Mouse (Mus musculus): ENCODE results near the gene Slc15a3. TPM values are rescaled to one million over a fixed set of nuclear protein-coding genes. Genes with fewer than 3 reads are reported as not detected.

The Slc15a3 gene
- 0.20 and 0.33 TPM in 2 replicates for polyA plus RNA-seq (2015; fragmentation: Nextera tagmentation; extraction: Ambion mirVana)

- Histone ChIP-seq H3K9ac (ENCODE audit: low read depth, low read length) (no peak within 1 kb of the TSS), H3K27me3 (replicated peaks; ENCODE audit: control insufficient read depth, insufficient read depth, low read length) (no peaks in the 10 kb centered on the region), H3K4me1 (ENCODE audit: control insufficient read depth, insufficient read depth, low read depth, low read length) (no peaks in the 10 kb centered on the region), H3K36me3 (ENCODE audit: control insufficient read depth, insufficient read depth, low read length) (no peaks in the 10 kb centered on the region), H3K4me2 (ENCODE audit: low read length) (no peak within 1 kb of the TSS), H3K27ac (ENCODE audit: low read depth, low read length) (no peak within 1 kb of the TSS), H3K9me3 (ENCODE audit: control insufficient read depth, low read length) (no peaks in the 10 kb centered on the region; the same call in 1 of the 2 replicates), H3K4me3 (ENCODE audit: low read length) (no peak within 1 kb of the TSS)
- no peak for ATAC-seq
- 82% methylated on average over 15 of the region's 15 CpGs for WGBS
Measured at GRCm38 (mm10) chr19:10839010-10839892, at the start of gene Slc15a3. Gene Slc15a3 (plus strand): TSS chr19:10839727.

GRCm38 (mm10) chr19:10790323-10790722 lies 49.2 kb upstream of the Slc15a3 start:
- no peaks in the 10 kb centered on the region for H3K36me3 ChIP-seq (ENCODE audit: control insufficient read depth, insufficient read depth, low read length)
- 83% methylated on average over 9 of the region's 9 CpGs for WGBS
- no peak overlapping the region for H3K27ac ChIP-seq (ENCODE audit: low read depth, low read length)
- no peaks in the 10 kb centered on the region for H3K27me3 ChIP-seq (replicated peaks; ENCODE audit: control insufficient read depth, insufficient read depth, low read length)
- H3K4me1 ChIP-seq (ENCODE audit: control insufficient read depth, insufficient read depth, low read depth, low read length) = no peaks in the 10 kb centered on the region
- no peak for ATAC-seq
- no peak overlapping the region for H3K4me3 ChIP-seq (ENCODE audit: low read length)
- no peaks in the 10 kb centered on the region for H3K9me3 ChIP-seq (ENCODE audit: control insufficient read depth, low read length)
- H3K9ac ChIP-seq (ENCODE audit: low read depth, low read length) = no peak overlapping the region
- H3K4me2 ChIP-seq (ENCODE audit: low read length) = no peak overlapping the region

- Histone ChIP-seq H3K27ac (ENCODE audit: low read depth, low read length) (no peak overlapping the region), H3K9ac (ENCODE audit: low read depth, low read length) (no peak overlapping the region), H3K4me1 (ENCODE audit: control insufficient read depth, insufficient read depth, low read depth, low read length) (no peaks in the 10 kb centered on the region), H3K4me3 (ENCODE audit: low read length) (no peak overlapping the region), H3K9me3 (ENCODE audit: control insufficient read depth, low read length) (no peaks in the 10 kb centered on the region), H3K27me3 (replicated peaks; ENCODE audit: control insufficient read depth, insufficient read depth, low read length) (no peaks in the 10 kb centered on the region), H3K36me3 (ENCODE audit: control insufficient read depth, insufficient read depth, low read length) (no peaks in the 10 kb centered on the region), H3K4me2 (ENCODE audit: low read length) (no peak overlapping the region)
- ATAC-seq = no peak
- WGBS = 60% methylated on average over 3 of the region's 3 CpGs
Measured at GRCm38 (mm10) chr19:10793044-10793443, 46.5 kb upstream of the Slc15a3 start.

GRCm38 (mm10) chr19:10794916-10795315 lies 44.6 kb upstream of the Slc15a3 start:
- Histone ChIP-seq H3K9ac (ENCODE audit: low read depth, low read length) (no peak overlapping the region), H3K4me1 (ENCODE audit: control insufficient read depth, insufficient read depth, low read depth, low read length) (no peaks in the 10 kb centered on the region)

GRCm38 (mm10) chr19:10798576-10798975 lies 41.0 kb upstream of the Slc15a3 start:
- Histone ChIP-seq H3K27me3 (replicated peaks; ENCODE audit: control insufficient read depth, insufficient read depth, low read length) (no peaks in the 10 kb centered on the region), H3K4me2 (ENCODE audit: low read length) (no peak overlapping the region), H3K9me3 (ENCODE audit: control insufficient read depth, low read length) (no peaks in the 10 kb centered on the region), H3K4me3 (ENCODE audit: low read length) (no peak overlapping the region), H3K27ac (ENCODE audit: low read depth, low read length) (no peak overlapping the region), H3K4me1 (ENCODE audit: control insufficient read depth, insufficient read depth, low read depth, low read length) (peaks cover 3% of the 10 kb centered on the region; the same call in 1 of the 2 replicates), H3K9ac (ENCODE audit: low read depth, low read length) (no peak overlapping the region), H3K36me3 (ENCODE audit: control insufficient read depth, insufficient read depth, low read length) (no peaks in the 10 kb centered on the region)
- no peak for ATAC-seq
- 72% methylated on average over 10 of the region's 10 CpGs for WGBS

More at GRCm38 (mm10) chr19:10794916-10795315, 44.6 kb upstream of the Slc15a3 start:
- 87% methylated on average over 1 of the region's 1 CpGs for WGBS
- H3K27ac ChIP-seq (ENCODE audit: low read depth, low read length) = no peak overlapping the region
- no peak for ATAC-seq
- no peaks in the 10 kb centered on the region for H3K36me3 ChIP-seq (ENCODE audit: control insufficient read depth, insufficient read depth, low read length)
- no peaks in the 10 kb centered on the region for H3K9me3 ChIP-seq (ENCODE audit: control insufficient read depth, low read length)
- H3K4me3 ChIP-seq (ENCODE audit: low read length) = no peak overlapping the region
- no peaks in the 10 kb centered on the region for H3K27me3 ChIP-seq (replicated peaks; ENCODE audit: control insufficient read depth, insufficient read depth, low read length)
- H3K4me2 ChIP-seq (ENCODE audit: low read length) = no peak overlapping the region

- Histone ChIP-seq H3K9ac (ENCODE audit: low read depth, low read length) (no peak overlapping the region), H3K4me1 (ENCODE audit: control insufficient read depth, insufficient read depth, low read depth, low read length) (peaks cover 3% of the 10 kb centered on the region; the same call in 1 of the 2 replicates), H3K9me3 (ENCODE audit: control insufficient read depth, low read length) (no peaks in the 10 kb centered on the region), H3K4me2 (ENCODE audit: low read length) (no peak overlapping the region), H3K27me3 (replicated peaks; ENCODE audit: control insufficient read depth, insufficient read depth, low read length) (no peaks in the 10 kb centered on the region), H3K36me3 (ENCODE audit: control insufficient read depth, insufficient read depth, low read length) (no peaks in the 10 kb centered on the region), H3K27ac (ENCODE audit: low read depth, low read length) (no peak overlapping the region), H3K4me3 (ENCODE audit: low read length) (no peak overlapping the region)
- WGBS = 95% methylated on average over 17 of the region's 17 CpGs
- ATAC-seq = no peak
Measured at GRCm38 (mm10) chr19:10799155-10799554, 40.4 kb upstream of the Slc15a3 start.

- H3K4me3 ChIP-seq (ENCODE audit: low read length) = no peak overlapping the region
- H3K4me2 ChIP-seq (ENCODE audit: low read length) = no peak overlapping the region
- ATAC-seq = peak; percentile 67
- no peaks in the 10 kb centered on the region for H3K27me3 ChIP-seq (replicated peaks; ENCODE audit: control insufficient read depth, insufficient read depth, low read length)
- no peak overlapping the region for H3K27ac ChIP-seq (ENCODE audit: low read depth, low read length)
- H3K9me3 ChIP-seq (ENCODE audit: control insufficient read depth, low read length) = no peaks in the 10 kb centered on the region
- peaks cover 3% of the 10 kb centered on the region; the same call in 1 of the 2 replicates for H3K4me1 ChIP-seq (ENCODE audit: control insufficient read depth, insufficient read depth, low read depth, low read length)
- H3K9ac ChIP-seq (ENCODE audit: low read depth, low read length) = no peak overlapping the region
- no peaks in the 10 kb centered on the region for H3K36me3 ChIP-seq (ENCODE audit: control insufficient read depth, insufficient read depth, low read length)
- WGBS = 46% methylated on average over 6 of the region's 6 CpGs
Measured at GRCm38 (mm10) chr19:10801070-10801469, 38.5 kb upstream of the Slc15a3 start.

GRCm38 (mm10) chr19:10801906-10802305 lies 37.6 kb upstream of the Slc15a3 start:
- ATAC-seq = no peak
- H3K27ac ChIP-seq (ENCODE audit: low read depth, low read length) = no peak overlapping the region
- H3K4me1 ChIP-seq (ENCODE audit: control insufficient read depth, insufficient read depth, low read depth, low read length) = peaks cover 3% of the 10 kb centered on the region; the same call in 1 of the 2 replicates
- H3K9me3 ChIP-seq (ENCODE audit: control insufficient read depth, low read length) = no peaks in the 10 kb centered on the region
- H3K4me3 ChIP-seq (ENCODE audit: low read length) = no peak overlapping the region
- no peak overlapping the region for H3K9ac ChIP-seq (ENCODE audit: low read depth, low read length)
- no peak overlapping the region for H3K4me2 ChIP-seq (ENCODE audit: low read length)
- WGBS = 83% methylated on average over 6 of the region's 6 CpGs
- H3K36me3 ChIP-seq (ENCODE audit: control insufficient read depth, insufficient read depth, low read length) = no peaks in the 10 kb centered on the region
- no peaks in the 10 kb centered on the region for H3K27me3 ChIP-seq (replicated peaks; ENCODE audit: control insufficient read depth, insufficient read depth, low read length)

- WGBS = 72% methylated on average over 5 of the region's 5 CpGs
- Histone ChIP-seq H3K36me3 (ENCODE audit: control insufficient read depth, insufficient read depth, low read length) (no peaks in the 10 kb centered on the region), H3K4me1 (ENCODE audit: control insufficient read depth, insufficient read depth, low read depth, low read length) (peaks cover 3% of the 10 kb centered on the region; the same call in 1 of the 2 replicates), H3K9me3 (ENCODE audit: control insufficient read depth, low read length) (no peaks in the 10 kb centered on the region), H3K27ac (ENCODE audit: low read depth, low read length) (no peak overlapping the region), H3K4me3 (ENCODE audit: low read length) (no peak overlapping the region), H3K4me2 (ENCODE audit: low read length) (no peak overlapping the region), H3K9ac (ENCODE audit: low read depth, low read length) (no peak overlapping the region), H3K27me3 (replicated peaks; ENCODE audit: control insufficient read depth, insufficient read depth, low read length) (no peaks in the 10 kb centered on the region)
- no peak for ATAC-seq
Measured at GRCm38 (mm10) chr19:10803751-10804150, 35.8 kb upstream of the Slc15a3 start.

Measured in hindbrain, embryonic 16.5 days (tissue).